Mouse (Mus musculus): ENCODE data around the gene Sspo.

- no peak for TF ChIP-seq CTCF (conservative IDR thresholded peaks at IDR 0.05; ENCODE audit: low read length)
- TF ChIP-seq NANOG (IDR thresholded peaks at IDR 0.05; ENCODE audit: borderline replicate concordance, low read length): no peak
Observed at GRCm38 (mm10) chr6:48404071-48404470, 44.0 kb upstream of the Sspo start.

All from E14TG2a.4 (cell line).